Mouse (Mus musculus) urinary bladder, postnatal 25 days (tissue): ENCODE results near the gene Bnipl.

Experiments used
- DNase-seq: peaks from one replicate; pipeline ENCODE4 v3.0.0; 2022; ENCODE audit warnings: low spot score

The Bnipl gene

DNA sequence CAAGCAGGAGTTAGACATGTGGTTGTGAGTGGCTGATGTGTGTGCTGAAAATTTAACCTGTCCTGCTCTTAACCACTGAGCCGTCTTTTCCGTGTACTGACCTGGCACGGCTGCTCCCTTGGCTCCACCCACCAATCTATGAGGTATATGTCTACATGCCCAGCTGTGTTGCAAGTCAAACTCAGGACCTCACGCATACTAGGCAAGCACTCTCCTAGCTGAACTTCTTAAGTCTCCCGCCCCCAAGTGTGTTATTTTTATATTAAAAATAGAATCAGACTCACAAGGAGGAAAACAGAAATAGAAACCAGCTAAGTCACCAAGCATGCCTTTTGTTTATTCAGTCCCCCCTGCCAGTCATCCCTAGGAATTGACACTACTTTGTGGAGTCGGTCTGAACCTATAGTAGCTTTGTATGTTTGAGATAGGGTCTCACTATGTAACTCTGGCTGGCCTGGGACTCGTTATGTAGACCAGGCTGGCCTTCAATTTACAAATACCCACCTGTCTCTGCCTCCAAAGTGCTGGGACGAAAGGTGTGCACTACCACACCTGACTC is 13.4 kb downstream of the Bnipl start:
- DNase-seq, result no peak

DNA sequence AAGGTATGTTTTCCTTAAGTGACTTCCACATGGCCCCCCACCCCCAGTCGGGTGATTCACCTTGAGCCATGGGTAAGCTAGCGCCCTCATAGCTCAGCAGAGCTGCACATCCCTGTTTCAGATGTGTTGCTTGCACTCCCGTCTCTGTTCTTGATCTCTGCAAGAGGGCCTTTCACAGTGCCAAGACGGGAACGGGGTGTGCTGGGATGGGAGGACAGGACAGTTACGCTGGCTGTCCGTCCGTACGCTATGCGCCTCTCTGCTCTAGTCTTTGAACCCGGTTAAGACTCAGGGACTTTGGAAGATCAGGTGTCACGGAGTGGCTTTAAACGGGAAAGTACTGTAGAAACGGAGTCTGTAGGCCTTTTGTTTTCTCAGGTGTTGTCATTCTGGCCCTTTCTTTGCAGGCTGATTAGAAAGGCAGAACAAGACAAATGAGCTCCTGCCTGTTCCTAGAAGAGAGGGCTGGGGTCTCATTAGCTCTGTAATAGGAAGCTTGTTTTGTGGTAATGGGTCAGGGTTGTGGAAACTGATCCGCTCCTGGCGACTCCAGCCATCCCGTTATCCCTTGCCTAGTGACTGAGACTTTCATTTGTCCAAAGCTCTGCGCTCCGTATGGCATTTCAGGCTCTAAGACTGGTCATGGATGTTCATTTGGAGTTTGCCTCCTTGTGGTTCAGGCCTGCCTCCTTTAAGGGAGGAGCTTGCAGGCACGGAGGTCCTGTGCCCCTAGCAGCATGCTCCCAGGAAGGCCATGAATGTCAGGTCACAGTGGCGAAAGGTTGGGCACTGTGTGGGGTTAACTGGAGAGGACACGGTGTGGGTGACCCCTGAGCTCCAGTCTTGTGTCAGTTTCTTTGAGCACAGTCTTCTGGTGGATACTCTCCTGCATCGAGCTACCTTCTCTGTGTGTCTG is 15.3 kb downstream of the Bnipl start:
- no peak for DNase-seq

DNA sequence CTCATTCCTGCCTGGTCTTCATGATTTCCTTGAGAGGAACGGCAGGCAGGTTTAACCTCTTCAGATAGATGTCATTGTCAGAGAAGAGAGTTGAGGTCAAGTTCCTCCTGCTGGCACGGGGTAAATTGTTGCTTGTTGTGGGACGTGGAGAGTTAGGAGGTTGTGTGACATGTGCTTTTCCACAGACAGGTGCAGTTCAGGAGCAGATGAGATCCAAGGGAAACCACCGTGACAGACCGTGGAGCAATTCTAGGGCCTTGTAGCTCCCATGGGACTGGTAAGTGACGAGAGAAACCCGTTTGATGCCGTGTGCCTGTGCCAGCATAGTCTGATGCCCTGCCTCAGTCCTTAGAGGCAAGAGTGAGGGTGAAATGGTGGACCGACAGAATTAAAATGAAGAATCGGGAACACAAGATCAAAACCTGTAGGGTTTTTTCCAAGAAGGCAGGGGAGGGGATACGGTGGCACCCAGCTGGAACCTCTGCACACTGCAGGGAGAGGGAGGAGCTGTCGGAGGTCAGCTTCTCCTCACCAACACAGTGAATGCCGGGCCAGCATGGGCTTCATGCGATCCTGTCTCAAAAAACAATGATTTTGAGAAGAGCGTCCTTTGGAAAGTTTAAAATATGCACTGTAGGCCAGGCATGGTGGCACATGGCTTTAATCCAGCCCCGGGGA is 17.6 kb downstream of the Bnipl start:
- no peak for DNase-seq

DNA sequence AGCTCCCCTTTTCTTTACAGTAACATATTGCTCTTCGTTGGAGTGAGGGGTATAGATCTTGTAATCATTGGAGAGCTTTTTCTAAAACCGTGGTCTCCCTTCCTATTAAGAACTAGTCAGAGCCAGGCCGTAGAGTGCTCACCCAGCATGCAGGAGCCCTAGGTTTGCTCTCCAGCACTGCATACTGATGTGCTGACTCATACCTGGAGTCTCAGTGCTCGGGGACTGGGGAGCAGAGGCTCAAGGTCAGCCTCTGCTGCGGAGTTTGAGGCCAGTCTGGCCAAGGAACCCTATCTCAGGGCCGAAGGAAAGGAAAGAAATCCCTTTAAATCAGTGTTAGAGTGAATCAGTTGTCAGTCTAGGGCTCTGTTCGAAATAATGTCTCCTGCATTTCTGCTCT is 18.2 kb downstream of the Bnipl start:
- peak; percentile 28 for DNase-seq

DNA sequence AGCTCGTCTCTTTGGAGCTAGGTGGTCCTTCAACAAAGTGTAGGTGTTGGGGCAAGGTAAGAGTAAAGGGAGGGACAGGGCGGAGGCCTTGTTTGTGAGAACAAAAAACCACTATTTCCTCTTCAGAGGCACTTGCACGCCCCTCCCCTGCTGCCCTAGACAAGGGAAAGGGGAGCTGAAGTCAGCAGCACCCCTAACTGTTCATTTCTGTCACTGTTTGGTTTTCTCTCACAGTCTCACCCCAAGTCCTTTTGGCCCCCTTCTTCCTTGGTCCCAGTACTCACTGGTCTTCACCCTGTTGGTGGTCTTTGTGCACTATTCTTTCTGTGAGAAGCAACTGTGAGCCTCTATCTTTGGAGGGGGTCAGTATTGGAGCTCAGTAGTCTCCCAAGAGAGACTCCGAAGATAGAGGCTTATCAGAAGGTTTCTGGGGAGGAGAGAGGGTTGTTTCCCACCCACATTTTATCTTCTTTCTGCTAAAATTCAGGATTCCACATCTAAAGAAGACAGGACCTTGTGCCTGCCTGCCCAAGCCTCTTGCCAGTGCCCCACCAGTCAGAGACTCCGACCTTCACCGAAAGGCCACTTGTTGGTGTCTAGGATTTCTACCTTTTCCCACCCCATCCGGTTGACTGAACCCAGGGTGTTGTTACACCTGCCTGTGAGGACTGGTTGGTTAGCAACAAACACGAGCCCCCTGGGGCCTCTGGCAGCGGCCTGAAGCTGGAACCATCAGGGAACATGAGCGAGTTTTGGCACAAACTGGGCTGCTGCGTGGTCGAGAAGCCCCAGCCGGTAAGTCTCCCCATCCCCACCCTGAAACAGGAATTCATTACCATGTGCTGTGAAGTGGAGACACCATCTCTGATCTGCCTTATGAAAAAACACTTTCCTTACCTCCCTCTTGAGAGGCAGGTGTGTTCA is 19.4 kb downstream of the Bnipl start, which contains the start of gene Mllt11:
Gene Mllt11, minus strand, starts transcription at position 874 of the 924 bp plus-strand sequence.
- no peak for DNase-seq

DNA sequence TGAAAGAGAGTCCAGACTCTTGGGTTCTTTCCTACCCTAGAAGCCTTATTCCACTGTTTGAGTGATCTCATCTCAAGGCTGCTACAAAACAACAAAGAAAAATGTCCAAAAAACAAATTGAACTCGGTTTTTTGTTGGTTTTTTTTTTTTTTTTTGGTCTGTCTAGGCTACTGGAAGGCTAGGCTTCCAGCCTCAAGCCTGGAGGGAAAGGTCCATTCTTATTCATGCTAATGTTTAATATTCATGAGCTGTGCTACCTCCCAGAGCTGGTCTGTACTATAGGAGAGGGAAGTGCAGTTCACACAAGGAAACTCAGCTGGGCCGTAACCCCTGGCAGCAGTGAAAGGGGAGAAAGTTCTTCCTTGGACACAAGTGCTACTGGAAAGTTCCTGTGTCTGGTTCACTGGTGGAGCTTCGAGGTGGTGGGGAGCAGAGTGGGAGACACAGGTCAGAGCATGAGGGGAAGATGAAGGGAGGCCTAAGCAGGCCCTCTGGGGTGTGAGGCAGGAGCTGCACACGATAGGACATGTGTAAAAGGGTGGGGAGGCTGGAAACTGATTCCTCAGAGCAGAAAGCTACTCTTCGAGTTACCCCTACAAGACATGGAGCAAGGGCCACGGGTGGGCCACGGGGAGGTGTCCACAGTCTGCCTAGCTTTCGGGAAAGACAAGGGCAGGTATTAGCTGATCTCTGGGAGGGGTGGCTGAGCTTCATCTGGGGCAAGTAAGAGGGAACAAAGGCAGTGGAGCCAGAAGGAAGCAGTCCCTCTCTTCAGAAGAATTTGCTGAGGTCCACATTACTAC is 20.3 kb downstream of the Bnipl start:
- no peak for DNase-seq

DNA sequence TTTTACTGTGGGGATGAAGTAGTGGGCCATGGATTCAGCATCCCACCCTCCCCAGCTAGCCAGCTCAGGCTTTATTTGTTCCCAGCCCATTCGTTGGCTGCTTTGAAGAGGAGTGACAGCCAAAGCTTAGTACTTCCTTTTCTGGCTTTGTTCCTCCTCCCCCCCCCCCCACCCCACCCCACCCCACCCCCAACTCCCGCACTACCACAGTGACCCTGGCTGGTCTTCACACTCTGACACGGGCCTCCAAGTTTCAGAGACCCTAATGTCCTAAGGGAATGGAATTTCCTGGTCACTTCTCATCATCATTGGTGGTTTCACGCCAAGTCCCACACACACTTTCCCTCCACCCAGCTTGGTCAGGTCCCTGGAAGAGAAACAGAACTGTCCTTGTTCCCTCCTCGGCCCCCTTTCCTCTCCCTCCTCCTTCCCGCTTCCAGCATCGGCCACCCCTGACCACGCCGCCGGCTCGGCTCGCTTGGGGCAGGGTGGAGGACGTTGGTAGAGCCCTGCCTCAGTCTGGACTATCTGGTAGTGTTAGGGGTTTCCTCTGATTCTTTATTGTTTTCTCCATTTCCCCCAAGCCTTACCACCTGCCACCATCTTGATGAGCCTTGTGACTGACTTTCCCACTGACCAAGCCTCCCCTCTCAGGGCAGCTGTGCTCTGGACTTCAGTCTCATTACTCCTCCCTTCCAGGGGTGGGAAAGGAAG is 21.1 kb downstream of the Bnipl start:
- peak; percentile 41 for DNase-seq

DNA sequence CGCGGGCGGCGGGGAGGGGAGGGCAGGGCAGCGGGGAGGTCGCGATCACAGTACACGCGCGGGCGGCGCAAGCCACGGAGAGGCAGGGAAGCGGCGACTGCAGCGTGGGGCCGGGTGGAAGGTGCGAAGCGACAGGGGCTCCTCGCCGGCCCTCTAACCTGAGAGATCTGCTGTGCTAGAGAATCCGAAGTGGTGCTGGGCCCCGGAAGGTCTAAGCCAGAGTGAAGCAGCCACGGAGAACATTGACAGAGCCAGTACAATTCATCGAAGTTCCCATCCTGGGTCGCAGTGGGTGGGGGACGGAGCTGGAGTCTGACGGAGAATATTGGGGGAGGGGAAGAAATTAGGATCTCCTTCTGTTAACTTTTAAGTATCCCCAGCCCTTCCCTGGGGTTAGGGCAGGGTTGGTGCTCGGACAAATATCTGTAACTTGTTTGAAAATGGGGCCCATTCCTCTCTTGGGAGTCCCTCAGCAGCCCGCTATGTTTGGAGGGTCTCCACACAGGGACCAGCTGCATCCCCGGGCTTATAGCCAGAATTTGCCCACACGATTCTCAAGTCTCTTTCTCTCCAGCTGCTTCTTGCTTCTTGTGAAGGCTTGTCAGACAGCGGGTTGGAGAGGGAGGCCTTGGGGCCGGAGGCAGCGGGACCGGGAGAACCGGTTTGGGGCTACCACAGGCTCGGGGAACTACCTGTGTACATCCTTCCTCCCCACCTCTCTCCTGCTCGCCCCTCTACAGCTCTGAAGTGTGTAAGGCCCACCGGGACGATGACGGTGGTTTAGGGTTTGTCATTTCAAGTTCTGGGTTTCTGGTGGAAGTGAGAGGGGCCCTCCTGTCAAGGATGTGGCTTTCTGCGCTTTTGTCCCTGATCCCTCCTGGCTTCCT is 21.9 kb downstream of the Bnipl start:
- peak; percentile 64 for DNase-seq

DNA sequence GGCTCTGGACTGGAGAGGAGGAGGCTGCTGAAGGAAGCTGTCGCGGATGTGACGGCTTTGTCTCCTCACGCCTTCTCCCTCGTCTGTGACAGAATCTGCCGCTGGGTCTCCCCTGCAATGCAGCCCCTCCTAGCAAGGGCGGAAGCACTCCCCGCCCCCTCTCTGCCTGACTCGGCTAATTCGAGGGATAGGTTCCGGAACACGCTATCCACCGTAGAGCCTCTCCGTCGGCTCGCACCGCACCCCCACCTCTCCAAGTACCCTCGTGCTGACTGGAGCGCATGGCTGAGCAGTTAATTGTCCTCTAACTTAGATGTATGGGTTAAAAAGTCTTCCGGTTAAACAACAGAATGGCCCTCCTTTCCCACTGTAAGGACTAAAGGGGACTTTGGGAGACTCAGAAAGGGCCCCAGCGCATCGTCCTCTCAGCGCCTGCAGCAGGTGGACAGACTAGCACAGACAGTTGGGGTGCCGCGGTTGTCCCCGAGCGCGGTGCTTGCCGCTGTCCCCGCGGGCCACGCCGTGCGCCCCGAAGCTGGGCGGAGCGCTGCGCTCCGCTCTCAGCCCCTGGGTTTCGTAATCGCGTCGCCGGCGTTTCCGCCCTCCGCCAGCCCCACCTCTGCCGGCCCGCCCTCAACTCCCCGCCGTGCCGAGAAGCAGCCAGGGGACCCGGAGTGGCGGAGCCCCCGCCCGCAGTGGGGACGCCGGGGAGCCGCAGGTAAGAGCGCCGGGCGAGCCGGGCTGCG is 22.7 kb downstream of the Bnipl start, which contains the start of gene Cdc42se1:
Gene Cdc42se1, plus strand, starts transcription at position 585 of the 746 bp plus-strand sequence.
- peak; percentile 81 for DNase-seq

DNA sequence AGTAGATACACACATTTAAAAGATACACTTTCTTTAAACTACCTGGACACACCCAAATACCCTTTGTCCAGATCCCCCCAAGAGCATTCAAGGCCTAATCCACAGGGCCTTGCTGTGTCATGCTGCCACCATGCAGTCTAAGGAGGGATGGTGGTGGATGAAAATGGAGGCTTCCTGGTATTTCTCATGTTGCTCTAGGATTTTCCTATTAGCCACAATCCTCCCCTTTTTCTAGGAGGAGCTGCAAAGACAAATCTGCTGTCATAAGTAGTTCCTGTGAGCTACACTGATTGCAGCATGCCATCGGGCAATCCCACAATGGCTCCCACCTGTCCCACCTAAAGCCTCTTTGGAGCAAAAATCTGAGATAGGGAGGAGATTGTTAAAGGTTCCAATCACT is 23.8 kb downstream of the Bnipl start:
- no peak for DNase-seq

DNA sequence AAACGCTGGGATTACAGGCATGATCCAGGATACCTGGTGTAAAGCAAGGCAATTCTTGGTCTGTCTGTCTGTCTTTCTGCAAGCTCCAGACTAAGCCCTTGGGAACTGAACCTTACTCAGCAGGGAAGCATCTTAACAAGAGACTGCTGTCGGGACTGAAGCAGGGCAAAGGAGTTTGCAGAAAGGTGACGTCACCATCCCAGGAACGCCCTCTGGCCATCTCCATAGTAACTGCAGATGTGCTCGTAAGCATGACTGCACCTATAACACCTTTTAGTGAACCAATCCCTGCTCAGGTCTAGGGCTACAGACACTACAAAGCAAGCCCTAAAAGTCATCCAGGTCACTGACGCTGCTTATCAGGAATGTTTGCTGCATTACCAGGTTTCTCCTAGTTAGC is 26.7 kb downstream of the Bnipl start:
- no peak for DNase-seq

DNA sequence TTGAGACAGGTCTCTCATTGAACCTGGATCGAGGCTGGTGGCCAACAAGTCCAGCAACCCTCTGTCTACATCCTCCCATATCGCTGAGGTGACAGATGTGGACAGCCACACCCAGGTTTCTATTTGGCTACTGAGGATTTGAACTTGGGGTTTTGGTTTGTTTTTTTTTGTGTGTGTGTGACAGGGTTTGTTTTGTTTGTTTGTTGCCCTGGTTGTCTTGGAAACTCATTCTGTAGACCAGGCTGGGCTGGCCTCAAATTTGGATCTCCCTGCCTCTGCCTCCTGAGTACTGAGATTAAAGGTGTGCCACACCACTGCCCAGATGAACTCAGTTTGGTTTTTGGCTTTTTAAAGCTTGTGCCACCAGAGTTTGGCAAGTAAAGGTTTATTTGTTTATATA is 28.0 kb downstream of the Bnipl start:
- DNase-seq, result no peak

DNA sequence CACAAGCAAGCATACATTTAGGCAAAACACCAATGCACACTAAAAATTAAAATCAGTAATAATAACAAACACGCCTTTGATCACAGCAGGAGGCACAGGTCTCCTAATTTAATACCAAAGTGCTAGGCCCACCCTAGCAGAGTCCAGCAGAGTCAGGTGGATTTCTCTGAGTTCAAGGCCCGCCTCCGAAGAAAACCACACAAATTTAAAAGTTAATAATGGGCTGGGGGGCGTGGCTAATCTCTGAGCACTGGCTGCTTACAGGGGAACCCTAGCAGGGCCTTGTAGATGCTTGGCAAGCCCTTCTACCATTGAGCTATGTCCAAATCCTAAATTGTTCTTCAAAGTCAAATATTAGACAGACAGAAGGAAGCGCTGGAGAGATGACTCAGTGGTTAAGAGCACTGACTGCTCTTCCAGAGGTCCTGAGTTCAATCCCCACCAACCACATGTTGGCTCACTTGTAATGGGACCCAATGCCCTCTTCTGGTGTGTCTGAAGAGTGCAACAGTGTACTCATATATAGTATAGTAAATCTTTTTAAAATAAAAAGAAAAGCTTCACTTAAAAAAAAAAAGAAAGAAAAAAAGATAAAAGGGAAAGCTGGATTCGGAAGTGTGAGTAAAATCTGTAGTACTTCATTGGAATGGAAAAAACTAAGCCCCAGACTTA is 32.4 kb downstream of the Bnipl start:
- DNase-seq, result no peak

DNA sequence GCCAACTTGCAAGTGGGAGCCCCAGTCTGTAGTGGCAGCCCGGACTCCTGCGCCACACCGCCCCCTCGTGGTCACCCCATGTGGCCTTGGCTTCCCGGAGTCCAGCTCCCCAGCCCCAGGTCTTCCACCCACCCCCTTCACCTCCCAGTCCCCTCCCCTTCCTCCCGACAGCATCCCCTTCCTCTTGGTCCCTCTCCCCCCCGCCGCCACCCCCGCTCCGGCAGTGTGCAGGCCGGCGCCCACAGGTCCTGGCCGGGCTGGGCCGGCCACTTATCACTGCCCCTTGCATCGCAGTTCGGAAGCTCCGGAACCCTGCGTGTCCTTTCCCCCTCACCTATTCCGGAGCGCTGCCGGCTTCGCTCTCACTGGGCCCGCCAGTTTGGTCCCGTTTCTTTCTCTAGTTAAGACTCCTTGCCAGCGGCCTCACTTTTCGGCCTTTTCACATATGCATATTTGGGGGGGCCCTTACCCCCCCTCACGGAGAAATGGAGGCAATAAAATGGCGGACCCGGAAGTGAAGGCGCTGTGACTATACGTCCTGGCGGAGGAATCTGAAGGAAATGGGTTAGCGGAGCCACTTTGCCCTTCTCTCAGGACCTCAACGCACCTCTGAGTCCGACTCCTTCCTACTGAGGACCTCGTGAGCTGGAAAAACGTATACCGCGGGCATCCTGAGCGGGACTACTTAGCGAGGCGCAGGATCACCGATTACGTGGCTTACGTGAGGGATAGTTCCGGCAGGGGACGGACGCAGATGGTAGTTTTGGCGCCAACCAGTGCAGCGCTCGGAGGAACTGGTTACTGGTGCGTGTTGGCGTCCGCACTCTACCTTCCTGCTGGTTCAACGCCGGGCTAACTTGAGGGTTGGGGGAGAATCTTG is 33.5 kb downstream of the Bnipl start, which contains the start of gene Gabpb2:
Gene Gabpb2, minus strand, starts transcription at position 662 of the 880 bp plus-strand sequence.
- peak; percentile 97 for DNase-seq

DNA sequence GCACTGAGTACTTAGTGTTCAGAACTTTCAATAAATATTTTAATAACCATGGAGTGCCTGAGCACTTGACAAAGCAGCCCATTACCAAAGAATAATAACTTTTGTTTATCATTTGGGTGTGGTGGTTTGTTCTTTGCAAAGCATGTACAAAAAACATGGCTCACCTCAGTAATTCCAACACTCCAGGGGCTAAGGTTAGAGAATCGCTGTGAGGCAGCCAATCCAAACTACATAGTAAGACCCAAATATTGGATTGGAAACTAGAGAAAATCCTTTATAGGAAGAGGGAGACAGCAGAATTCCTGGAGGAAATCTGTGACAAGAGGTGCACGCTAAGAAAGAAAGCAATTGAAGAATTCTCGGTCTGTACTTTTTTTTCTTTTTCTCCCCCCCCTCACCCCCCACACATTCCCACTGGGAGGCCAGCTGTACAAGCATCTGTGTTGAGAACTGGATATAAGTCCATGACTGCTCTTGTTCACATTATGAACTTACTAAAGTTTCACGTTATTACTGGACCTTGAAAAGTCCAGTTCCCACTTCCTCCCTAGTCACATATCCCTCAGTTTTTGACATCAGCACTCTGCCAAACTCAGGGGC is 34.2 kb downstream of the Bnipl start:
- no peak for DNase-seq

DNA sequence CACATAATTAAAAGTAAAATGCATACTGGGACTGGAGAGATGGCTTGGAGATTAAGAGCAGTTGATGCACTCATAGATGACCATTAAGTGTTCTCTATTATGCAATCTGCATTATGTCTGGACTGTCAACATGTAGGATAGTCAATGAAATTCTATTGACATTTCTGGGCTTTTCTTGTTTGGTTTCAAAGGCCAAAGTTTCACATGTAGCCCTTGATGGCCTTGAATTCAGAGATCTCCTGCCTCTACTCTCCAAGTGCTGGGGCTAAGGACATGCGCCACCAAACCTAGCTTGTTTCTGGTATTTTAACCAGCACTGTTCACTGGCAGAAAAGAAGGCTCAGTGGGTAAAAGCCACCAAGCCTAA is 37.4 kb downstream of the Bnipl start:
- DNase-seq, result no peak
